Mouse (Mus musculus) megakaryocyte, adult 5-6 weeks (primary cell): ENCODE data around the gene Clec2d. TPM values are rescaled to one million over a fixed set of nuclear protein-coding genes. Genes with fewer than 3 reads are reported as not detected.

ENCODE experiments used
- ATAC-seq: 2 replicates; pipeline ENCODE4 v1.8.0; 2016; ENCODE audit warnings: mild to moderate bottlenecking, inconsistent platforms; ENCODE audit not compliant: poor library complexity, severe bottlenecking
- total RNA-seq, 2 experiments: library from RNA; stranded (forward) in 1 of 2; stranded (reverse) in 1 of 2; fragments of 153-499, 151-499 nt in 1 of 2; fragments of 221-1000, 200-1000 nt in 1 of 2; gene quantifications; 2 replicates each; pipeline versions ENCODE4 v1.2.3 to v1.2.4; 2015 to 2017

Clec2d gene
- total RNA-seq, 2 experiments from 2014 or later = 28.2 to 253 TPM

DNA sequence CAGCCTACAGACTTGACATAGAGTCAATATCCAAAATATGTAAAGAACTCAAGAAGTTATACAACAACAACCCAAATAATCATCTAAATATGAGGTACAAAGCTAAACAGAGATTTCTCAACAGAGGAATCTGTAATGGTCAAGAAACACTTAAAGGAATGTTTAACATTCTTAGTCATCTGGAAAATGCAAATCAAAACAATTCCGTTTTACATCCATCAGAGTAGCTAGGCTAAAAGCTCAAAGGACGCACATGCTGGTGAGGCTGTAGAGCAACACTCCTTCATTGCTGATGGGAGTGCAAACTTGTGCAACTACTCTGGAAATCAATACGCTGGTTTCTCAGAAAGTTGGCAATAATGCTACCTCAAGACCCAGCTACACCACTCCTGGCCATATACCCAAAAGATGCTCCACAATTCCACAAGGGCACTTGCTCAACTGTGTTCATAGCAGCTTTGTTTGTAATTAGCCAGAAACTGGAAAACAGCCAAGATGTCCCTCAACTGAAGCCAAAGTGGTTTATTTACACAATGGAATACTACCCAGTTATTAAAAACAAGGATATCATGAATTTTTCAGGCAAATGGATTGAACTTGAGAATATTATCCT, 41.9 kb downstream of the Clec2d start:
- no peak for ATAC-seq

GRCm38 (mm10) chr6:129223611-129224010, 43.2 kb downstream of the Clec2d start:
- ATAC-seq = no peak

DNA sequence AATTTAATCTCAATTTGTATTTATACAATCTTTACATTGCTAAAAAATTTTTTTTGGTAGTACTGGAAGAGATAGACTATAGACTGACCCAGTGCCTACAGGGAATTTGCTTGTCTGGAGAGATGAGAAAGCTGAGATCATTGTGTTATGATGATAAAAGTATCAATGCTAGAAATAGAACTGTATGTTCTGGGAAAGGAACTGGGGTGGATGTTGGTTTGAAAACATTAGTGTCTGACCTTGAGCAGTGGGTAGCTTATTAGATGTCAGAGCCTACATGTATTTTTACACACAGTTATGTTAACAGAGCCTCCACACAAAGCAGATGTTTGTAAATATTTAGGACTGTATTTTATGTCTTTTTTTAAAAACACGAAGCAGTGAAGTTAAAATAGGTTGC, 43.7 kb downstream of the Clec2d start:
- ATAC-seq = no peak

DNA sequence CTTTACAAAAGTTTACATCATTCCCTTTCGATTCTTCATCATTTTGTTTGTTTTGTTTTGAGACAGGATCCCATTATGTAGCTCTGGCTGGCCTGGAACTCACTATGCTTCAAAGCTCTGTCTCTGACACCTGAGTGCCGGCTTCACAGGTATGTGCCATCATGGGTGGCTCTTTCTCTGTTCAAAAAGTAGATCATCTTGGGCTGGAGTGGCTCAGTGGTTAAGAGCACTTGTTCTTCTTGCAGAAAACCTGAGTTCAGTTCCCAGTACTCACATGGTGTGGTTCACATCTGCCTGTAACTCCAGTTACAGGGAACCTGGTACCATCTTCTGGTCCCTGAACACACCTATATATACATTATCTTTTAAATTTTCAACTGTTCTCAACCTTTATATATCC, 44.7 kb downstream of the Clec2d start:
- no peak for ATAC-seq

GRCm38 (mm10) chr6:129228935-129229773, 48.7 kb downstream of the Clec2d start:
- no peak for ATAC-seq

DNA sequence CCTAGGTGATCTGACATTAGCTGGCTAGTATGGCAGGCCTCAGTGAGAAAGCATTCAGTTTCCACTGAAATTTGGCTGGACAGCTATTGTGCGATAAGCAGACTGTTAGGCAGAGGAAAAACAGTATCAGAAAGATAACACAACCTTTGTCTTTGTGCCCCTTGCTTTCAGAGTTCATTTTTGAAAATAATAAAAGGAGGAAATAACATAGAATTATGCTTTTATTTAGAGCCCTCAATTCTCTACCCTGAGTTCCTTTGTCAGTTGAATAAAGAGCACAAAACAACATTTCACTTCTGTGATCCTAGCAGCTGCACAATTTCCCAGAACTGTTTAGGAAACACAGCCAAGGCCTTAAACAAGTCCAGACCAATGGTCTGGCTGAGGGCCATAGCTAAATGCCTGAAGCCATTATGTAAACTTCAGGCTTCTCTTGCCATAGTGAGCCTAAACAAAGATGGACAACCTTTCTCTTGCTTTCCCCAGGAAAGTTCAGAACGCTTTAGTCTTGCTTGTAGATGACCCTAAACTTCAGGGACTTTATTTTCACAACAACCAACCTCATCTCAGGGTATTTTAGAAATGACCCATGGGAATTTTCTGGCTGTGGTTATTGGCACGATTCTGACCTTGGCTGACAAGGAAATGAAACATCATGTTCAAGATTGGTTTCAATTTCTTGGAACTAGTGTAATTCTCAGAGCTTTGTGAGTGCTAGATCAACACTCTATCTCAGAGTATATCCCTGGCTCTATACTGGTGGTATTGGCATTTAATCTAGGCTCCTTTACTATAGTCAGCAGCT, 49.6 kb downstream of the Clec2d start:
- ATAC-seq = no peak

GRCm38 (mm10) chr6:129232005-129232841, 51.8 kb downstream of the Clec2d start:
- ATAC-seq = no peak

GRCm38 (mm10) chr6:129232842-129233205, 52.4 kb downstream of the Clec2d start:
- peak; percentile 54 for ATAC-seq

- no peak for ATAC-seq
Measured at GRCm38 (mm10) chr6:129233366-129233954, 53.0 kb downstream of the Clec2d start.

- ATAC-seq = peak; percentile 29
Measured at GRCm38 (mm10) chr6:129233955-129234369, 53.5 kb downstream of the Clec2d start.

GRCm38 (mm10) chr6:129234456-129235360, 54.3 kb downstream of the Clec2d start:
- ATAC-seq = peak; percentile 11

- ATAC-seq = peak; percentile 37
Measured at GRCm38 (mm10) chr6:129235855-129236461, 55.5 kb downstream of the Clec2d start.

Other genes with a start within 250 kb of the Clec2d start
- 0.48 TPM in 1 of 2 replicates, not detected in the other for gene Clec2g, start 246.2 kb upstream of the Clec2d start, total RNA-seq (2015)
- gene Clec2g, start 246.2 kb upstream of the Clec2d start, total RNA-seq (2017) = 1.5 TPM in 1 of 2 replicates, not detected in the other
- gene Klrb1f, start 134.7 kb upstream of the Clec2d start, total RNA-seq (2015) = 104 and 108 TPM in 2 replicates
- 132 and 137 TPM in 2 replicates for gene Klrb1f, start 134.7 kb upstream of the Clec2d start, total RNA-seq (2017)
- gene Clec2e, start 79.7 kb upstream of the Clec2d start, total RNA-seq (2015) = not detected in 2 replicates
- 0.29 TPM in 1 of 2 replicates, not detected in the other for gene Clec2e, start 79.7 kb upstream of the Clec2d start, total RNA-seq (2017)
- gene Cd69, start 94.8 kb downstream of the Clec2d start, total RNA-seq (2015) = 21.3 and 25.9 TPM in 2 replicates
- 20.6 and 22.7 TPM in 2 replicates for gene Cd69, start 94.8 kb downstream of the Clec2d start, total RNA-seq (2017)
- gene 4922502D21Rik, start 151.2 kb downstream of the Clec2d start, total RNA-seq (2015) = 0.54 TPM in 1 of 2 replicates, not detected in the other
- gene 4922502D21Rik, start 151.2 kb downstream of the Clec2d start, total RNA-seq (2017) = 0.44 TPM in 1 of 2 replicates, not detected in the other
- gene Clec12a, start 162.1 kb downstream of the Clec2d start, total RNA-seq (2015) = 449 and 472 TPM in 2 replicates
- gene Clec12a, start 162.1 kb downstream of the Clec2d start, total RNA-seq (2017) = 389 and 405 TPM in 2 replicates
- not detected in 2 replicates for gene Clec12b, start 205.3 kb downstream of the Clec2d start, total RNA-seq (2015)
- gene Clec12b, start 205.3 kb downstream of the Clec2d start, total RNA-seq (2017) = not detected in 2 replicates
- gene Clec1b, start 216.7 kb downstream of the Clec2d start, total RNA-seq (2015) = 3.6 and 5.5 TPM in 2 replicates
- gene Clec1b, start 216.7 kb downstream of the Clec2d start, total RNA-seq (2017) = 3.8 and 4.5 TPM in 2 replicates
- gene Clec9a, start 228.2 kb downstream of the Clec2d start, total RNA-seq (2015) = 27.6 and 31.4 TPM in 2 replicates
- 13.4 and 14.3 TPM in 2 replicates for gene Clec9a, start 228.2 kb downstream of the Clec2d start, total RNA-seq (2017)